Mouse (Mus musculus) 416B (cell line): Measurements from ENCODE around the gene Serpinf2.

ENCODE experiments used
- DNase-seq: peaks from one replicate; pipeline ENCODE4 v3.0.0; 2011; ENCODE audit warnings: low read depth

Serpinf2 gene

GRCm38 (mm10) chr11:75439363-75439762, at the start of gene Serpinf2:
Serpinf2 (minus strand) TSS chr11:75439591.
- DNase-seq = no peak

GRCm38 (mm10) chr11:75487496-75487895, 48.1 kb upstream of the Serpinf2 start:
- DNase-seq = peak; percentile 51

GRCm38 (mm10) chr11:75486601-75487285, 47.4 kb upstream of the Serpinf2 start, which contains the start of gene Prpf8:
Prpf8 (plus strand) TSS chr11:75486816.
- peak; percentile 98 for DNase-seq

- DNase-seq = no peak
Measured at GRCm38 (mm10) chr11:75486192-75486591, 46.8 kb upstream of the Serpinf2 start.

GRCm38 (mm10) chr11:75473376-75473775, 34.0 kb upstream of the Serpinf2 start:
- DNase-seq = no peak

- DNase-seq = peak; percentile 39
Measured at GRCm38 (mm10) chr11:75472469-75473081, 33.2 kb upstream of the Serpinf2 start.

- no peak for DNase-seq
Measured at GRCm38 (mm10) chr11:75470675-75471074, 31.3 kb upstream of the Serpinf2 start.

GRCm38 (mm10) chr11:75469261-75469660, 29.9 kb upstream of the Serpinf2 start:
- no peak for DNase-seq

- DNase-seq = no peak
Measured at GRCm38 (mm10) chr11:75468410-75468809, 29.0 kb upstream of the Serpinf2 start.

- DNase-seq = no peak
Measured at GRCm38 (mm10) chr11:75467512-75468215, 28.3 kb upstream of the Serpinf2 start.

- no peak for DNase-seq
Measured at GRCm38 (mm10) chr11:75466731-75467505, 27.5 kb upstream of the Serpinf2 start.

- no peak for DNase-seq
Measured at GRCm38 (mm10) chr11:75465051-75465450, 25.7 kb upstream of the Serpinf2 start.

- DNase-seq = no peak
Measured at GRCm38 (mm10) chr11:75464417-75464816, 25.0 kb upstream of the Serpinf2 start.

GRCm38 (mm10) chr11:75463624-75464023, 24.2 kb upstream of the Serpinf2 start:
- DNase-seq = no peak

- DNase-seq = peak; percentile 84
Measured at GRCm38 (mm10) chr11:75462865-75463336, 23.5 kb upstream of the Serpinf2 start.

- DNase-seq = peak; percentile 88
Measured at GRCm38 (mm10) chr11:75462253-75462783, 22.9 kb upstream of the Serpinf2 start.

- DNase-seq = no peak
Measured at GRCm38 (mm10) chr11:75461743-75462252, 22.4 kb upstream of the Serpinf2 start.

GRCm38 (mm10) chr11:75460844-75461742, 21.7 kb upstream of the Serpinf2 start, which contains the start of gene Tlcd2:
Tlcd2 (plus strand) TSS chr11:75461715.
- peak; percentile 100 for DNase-seq

GRCm38 (mm10) chr11:75460103-75460843, 20.9 kb upstream of the Serpinf2 start:
- DNase-seq = peak; percentile 99

- DNase-seq = no peak
Measured at GRCm38 (mm10) chr11:75459751-75460102, 20.3 kb upstream of the Serpinf2 start.
